Mouse (Mus musculus) stomach, postnatal 0 days (tissue): ENCODE measurements around the gene Ifnar2. TPM values are rescaled to one million over a fixed set of nuclear protein-coding genes. Genes with fewer than 3 reads are reported as not detected.

ENCODE experiments used
- ATAC-seq: fragments of 200-750 bp; cut with Nextera tagmentation; 2 replicates; pipeline ENCODE4 v1.8.0; 2017; ENCODE audit not compliant: low FRiP score, low TSS enrichment
- DNase-seq: peaks from one replicate; pipeline ENCODE4 v3.0.0-alpha.2; 2016; ENCODE audit warnings: low spot score
- H3K27ac ChIP-seq: fragments of 300-500 bp; sonication (generic); replicated peaks from 2 replicates; pipeline ENCODE4 v1.5.1; 2014; ENCODE audit warnings: mild to moderate bottlenecking, control low read depth
- H3K27me3 ChIP-seq: fragments of 300-500 bp; sonication (generic); 2 replicates; pipeline ENCODE4 v1.6.1; 2014; ENCODE audit warnings: low read length; ENCODE audit not compliant: control insufficient read depth, insufficient read depth
- H3K36me3 ChIP-seq: fragments of 300-500 bp; sonication (generic); 2 replicates; pipeline ENCODE4 v1.6.1; 2014; ENCODE audit warnings: low read length, mixed read lengths; ENCODE audit not compliant: control insufficient read depth, insufficient read depth
- H3K4me1 ChIP-seq: fragments of 300-500 bp; sonication (generic); replicated peaks from 2 replicates; pipeline ENCODE4 v1.6.1; 2014; ENCODE audit warnings: antibody characterized with exemption; ENCODE audit not compliant: control insufficient read depth, insufficient read depth
- H3K4me2 ChIP-seq: fragments of 300-500 bp; sonication (generic); replicated peaks from 2 replicates; pipeline ENCODE4 v1.6.1; 2014; ENCODE audit warnings: low read depth, mild to moderate bottlenecking, control low read depth, moderate library complexity
- H3K4me3 ChIP-seq: fragments of 300-500 bp; sonication (generic); 2 replicates; pipeline ENCODE4 v1.5.1; 2014; ENCODE audit warnings: low read depth, low read length, control low read depth
- H3K9ac ChIP-seq: fragments of 300-500 bp; sonication (generic); 2 replicates; pipeline ENCODE4 v1.6.1; 2014; ENCODE audit warnings: mild to moderate bottlenecking, low read length, control low read depth, mixed read lengths
- H3K9me3 ChIP-seq: fragments of 300-500 bp; sonication (generic); 2 replicates; pipeline ENCODE4 v1.6.1; 2016; ENCODE audit warnings: low read length; ENCODE audit not compliant: control insufficient read depth
- CTCF ChIP-seq: IDR thresholded peaks from 2 replicates; pipeline ENCODE4 v1.5.1; 2016; ENCODE audit warnings: antibody characterized with exemption, low read depth, mild to moderate bottlenecking, moderate library complexity
- EP300 ChIP-seq: optimal IDR thresholded peaks from 2 replicates; pipeline ENCODE3; 2016; ENCODE audit warnings: antibody characterized with exemption
- WGBS: fragments of 180-500 bp; shearing (Covaris S2); extraction: QIAGEN DNeasy Blood & Tissue Kit; methylation state at CpG from one replicate; pipeline ENCODE4 v1.1.7; 2014; 5-methylcytosine and 5-hydroxymethylcytosine counted together
- polyA plus RNA-seq: library from polyadenylated mRNA; unstranded; fragments of >200 nt; fragmentation: Nextera tagmentation; extraction: Ambion mirVana; gene quantifications from 2 replicates; pipeline ENCODE4 v1.2.1, GENCODE M21; 2015

The Ifnar2 gene
- polyA plus RNA-seq, 1 experiment from 2014 or later, result 33.4 TPM

- H3K9me3 ChIP-seq, result no peaks in the 10 kb centered on the region
- no peaks in the 10 kb centered on the region for H3K4me1 ChIP-seq
- H3K27me3 ChIP-seq, result no peaks in the 10 kb centered on the region
- no peaks in the 10 kb centered on the region for H3K36me3 ChIP-seq
- WGBS, result 73% methylated on average over 28 of the region's 28 CpGs
- TF ChIP-seq CTCF (no peak), EP300 (no peak)
- H3K4me3 ChIP-seq, result no peak overlapping the region
- H3K27ac ChIP-seq, result no peak overlapping the region
- no peak overlapping the region for H3K9ac ChIP-seq
- no peak for ATAC-seq
- no peak for DNase-seq
- no peak overlapping the region for H3K4me2 ChIP-seq
These were observed 23.8 kb upstream of the Ifnar2 start for GRCm38 (mm10) chr16:91348588-91349330.

- DNase-seq, result peak; percentile 68
- Histone ChIP-seq H3K9me3 (no peaks in the 10 kb centered on the region), H3K4me1 (no peaks in the 10 kb centered on the region), H3K9ac (no peak overlapping the region), H3K4me3 (no peak overlapping the region), H3K27ac (no peak overlapping the region), H3K4me2 (no peak overlapping the region), H3K27me3 (no peaks in the 10 kb centered on the region), H3K36me3 (no peaks in the 10 kb centered on the region)
- under 1% methylated on average over 7 of the region's 7 CpGs for WGBS
- ATAC-seq, result peak; percentile 31
- TF ChIP-seq CTCF (peak; percentile 91), EP300 (no peak)
These were observed 20.5 kb upstream of the Ifnar2 start for GRCm38 (mm10) chr16:91352084-91352562.

- 54% methylated on average over 7 of the region's 7 CpGs for WGBS
- H3K27me3 ChIP-seq, result no peaks in the 10 kb centered on the region
These were observed 19.8 kb upstream of the Ifnar2 start for GRCm38 (mm10) chr16:91352749-91353148.

GRCm38 (mm10) chr16:91353177-91353576, 19.4 kb upstream of the Ifnar2 start:
- no peak overlapping the region for H3K27ac ChIP-seq
- no peaks in the 10 kb centered on the region for H3K27me3 ChIP-seq
- H3K36me3 ChIP-seq, result no peaks in the 10 kb centered on the region
- no peak overlapping the region for H3K9ac ChIP-seq
- no peak for DNase-seq
- H3K4me2 ChIP-seq, result no peak overlapping the region
- 77% methylated on average over 6 of the region's 6 CpGs for WGBS
- no peaks in the 10 kb centered on the region for H3K4me1 ChIP-seq
- no peak overlapping the region for H3K4me3 ChIP-seq
- TF ChIP-seq EP300 (no peak), CTCF (no peak)
- 0 out of 2 replicates have a peak, but pooled peaks have one; percentile 32 for ATAC-seq
- no peaks in the 10 kb centered on the region for H3K9me3 ChIP-seq

More at GRCm38 (mm10) chr16:91352749-91353148, 19.8 kb upstream of the Ifnar2 start:
- Histone ChIP-seq H3K27ac (no peak overlapping the region), H3K4me3 (no peak overlapping the region), H3K4me1 (no peaks in the 10 kb centered on the region), H3K9me3 (no peaks in the 10 kb centered on the region), H3K36me3 (no peaks in the 10 kb centered on the region), H3K4me2 (no peak overlapping the region), H3K9ac (no peak overlapping the region)
- ATAC-seq (peak; percentile 75), DNase-seq (no peak)
- TF ChIP-seq EP300 (no peak), CTCF (no peak)

GRCm38 (mm10) chr16:91353638-91354037, 18.9 kb upstream of the Ifnar2 start:
- ATAC-seq, result no peak
- WGBS, result 81% methylated on average over 5 of the region's 5 CpGs

GRCm38 (mm10) chr16:91354599-91354998, 18.0 kb upstream of the Ifnar2 start:
- Histone ChIP-seq H3K27me3 (no peaks in the 10 kb centered on the region), H3K4me1 (no peaks in the 10 kb centered on the region), H3K9me3 (no peaks in the 10 kb centered on the region), H3K9ac (no peak overlapping the region), H3K27ac (no peak overlapping the region), H3K4me3 (no peak overlapping the region), H3K36me3 (no peaks in the 10 kb centered on the region), H3K4me2 (no peak overlapping the region)
- no peak for DNase-seq
- no peak for ATAC-seq
- TF ChIP-seq EP300 (no peak), CTCF (no peak)
- WGBS, result 62% methylated on average over 4 of the region's 4 CpGs

More at GRCm38 (mm10) chr16:91353638-91354037, 18.9 kb upstream of the Ifnar2 start:
- no peaks in the 10 kb centered on the region for H3K9me3 ChIP-seq
- no peaks in the 10 kb centered on the region for H3K36me3 ChIP-seq
- H3K9ac ChIP-seq, result no peak overlapping the region
- no peak overlapping the region for H3K27ac ChIP-seq
- no peak for DNase-seq
- no peak overlapping the region for H3K4me2 ChIP-seq
- TF ChIP-seq EP300, result no peak
- no peak for TF ChIP-seq CTCF
- H3K4me1 ChIP-seq, result no peaks in the 10 kb centered on the region
- no peaks in the 10 kb centered on the region for H3K27me3 ChIP-seq
- H3K4me3 ChIP-seq, result no peak overlapping the region
